Mouse (Mus musculus): ENCODE results near the gene Sorcs2. TPM values are rescaled to one million over a fixed set of nuclear protein-coding genes. Genes with fewer than 3 reads are reported as not detected.

Gene Sorcs2
- total and polyA plus RNA-seq, 3 experiments, result 0.42 to 1.6 (median 0.46) TPM

GRCm38 (mm10) chr5:36293109-36293900, 104.6 kb downstream of the Sorcs2 start:
- Histone ChIP-seq H3K4me3 (replicated peaks in 1 of 3; ENCODE audit: low read depth in 2 of 3, low read length in 2 of 3, poor library complexity in 1 of 3) (no peak overlapping the region), H3K9ac (ENCODE audit: insufficient read depth, low read depth) (no peak overlapping the region), H3K4me1 (ENCODE audit: control insufficient read depth in 1 of 2, insufficient read depth in 2 of 2) (no peaks in the 10 kb centered on the region), H3K79me2 (replicated peaks; ENCODE audit: control insufficient read depth, extremely low read depth, insufficient read depth, poor library complexity, severe bottlenecking) (no peaks in the 10 kb centered on the region), H3K36me3 (replicated peaks in 1 of 2; ENCODE audit: control insufficient read depth in 1 of 2, insufficient read depth in 1 of 2, low read length in 1 of 2) (no peaks in the 10 kb centered on the region), H3K4me2 (ENCODE audit: insufficient read depth, low read depth, poor library complexity, severe bottlenecking) (no peak overlapping the region), H3K9me3 (replicated peaks; ENCODE audit: low read length) (no peaks in the 10 kb centered on the region), H3K27ac (ENCODE audit: insufficient read depth, low read depth) (no peak overlapping the region), H3K27me3 (replicated peaks) (peaks cover 94% of the 10 kb centered on the region)
- DNase-seq (ENCODE audit: extremely low read depth), result no peak
- TF ChIP-seq JUND (conservative IDR thresholded peaks at IDR 0.05; ENCODE audit: low read depth, low read length), result no peak
- TF ChIP-seq ZMIZ1 (IDR thresholded peaks at IDR 0.05; ENCODE audit: low read depth, low read length), result no peak
- TF ChIP-seq CHD2 (IDR thresholded peaks at IDR 0.05; ENCODE audit: low read length), result no peak
- no peak for TF ChIP-seq GABPA (IDR thresholded peaks at IDR 0.05; ENCODE audit: insufficient replicate concordance, low read depth, low read length)
- TF ChIP-seq MEF2A (IDR thresholded peaks at IDR 0.05; ENCODE audit: borderline replicate concordance, low read depth, low read length), result no peak
- TF ChIP-seq USF2 (conservative IDR thresholded peaks at IDR 0.05; ENCODE audit: low read depth, low read length), result no peak
- TF ChIP-seq EP300 (IDR thresholded peaks at IDR 0.05; ENCODE audit: low read length), result no peak
- no peak for TF ChIP-seq ZNF384 (IDR thresholded peaks at IDR 0.05; ENCODE audit: low read depth, low read length)
- TF ChIP-seq POLR2AphosphoS2 (IDR thresholded peaks at IDR 0.05; ENCODE audit: low read depth, low read length), result no peak
- in situ Hi-C loops (cut with MboI; ENCODE audit: low pct_ligation_motif_present, low pct_unique_long_range_greater_than_20kb, low sequenced_read_pairs) (no loop called here), dilution Hi-C loops (cut with MboI; ENCODE audit: extremely low pct_ligation_motif_present, extremely low pct_unique_long_range_greater_than_20kb, low sequenced_read_pairs) (no loop called here)

GRCm38 (mm10) chr5:36292321-36292720, 105.6 kb downstream of the Sorcs2 start:
- in situ Hi-C loops (cut with MboI; ENCODE audit: low pct_ligation_motif_present, low pct_unique_long_range_greater_than_20kb, low sequenced_read_pairs), result no loop called here
- peaks cover 93% of the 10 kb centered on the region for H3K27me3 ChIP-seq (replicated peaks)
- no peak overlapping the region for H3K27ac ChIP-seq (ENCODE audit: insufficient read depth, low read depth)
- H3K79me2 ChIP-seq (replicated peaks; ENCODE audit: control insufficient read depth, extremely low read depth, insufficient read depth, poor library complexity, severe bottlenecking), result no peaks in the 10 kb centered on the region
- no peak for DNase-seq (ENCODE audit: extremely low read depth)
- H3K4me3 ChIP-seq (replicated peaks in 1 of 3; ENCODE audit: low read depth in 2 of 3, low read length in 2 of 3, poor library complexity in 1 of 3), result no peak overlapping the region
- dilution Hi-C loops (cut with MboI; ENCODE audit: extremely low pct_ligation_motif_present, extremely low pct_unique_long_range_greater_than_20kb, low sequenced_read_pairs), result no loop called here
- no peaks in the 10 kb centered on the region for H3K4me1 ChIP-seq (ENCODE audit: control insufficient read depth in 1 of 2, insufficient read depth in 2 of 2)
- TF ChIP-seq ZNF384 (IDR thresholded peaks at IDR 0.05; ENCODE audit: low read depth, low read length), result no peak
- no peak for TF ChIP-seq MAFK (IDR thresholded peaks at IDR 0.05; ENCODE audit: insufficient replicate concordance, low read length)
- no peaks in the 10 kb centered on the region for H3K9me3 ChIP-seq (replicated peaks; ENCODE audit: low read length)
- no peaks in the 10 kb centered on the region for H3K36me3 ChIP-seq (replicated peaks in 1 of 2; ENCODE audit: control insufficient read depth in 1 of 2, insufficient read depth in 1 of 2, low read length in 1 of 2)
- H3K9ac ChIP-seq (ENCODE audit: insufficient read depth, low read depth), result no peak overlapping the region
- no peak overlapping the region for H3K4me2 ChIP-seq (ENCODE audit: insufficient read depth, low read depth, poor library complexity, severe bottlenecking)

- in situ Hi-C loops (cut with MboI; ENCODE audit: low pct_ligation_motif_present, low pct_unique_long_range_greater_than_20kb, low sequenced_read_pairs) (no loop called here), dilution Hi-C loops (cut with MboI; ENCODE audit: extremely low pct_ligation_motif_present, extremely low pct_unique_long_range_greater_than_20kb, low sequenced_read_pairs) (no loop called here)
- H3K9ac ChIP-seq (ENCODE audit: insufficient read depth, low read depth), result no peak overlapping the region
- H3K4me3 ChIP-seq (replicated peaks in 1 of 3; ENCODE audit: low read depth in 2 of 3, low read length in 2 of 3, poor library complexity in 1 of 3), result no peak overlapping the region
- TF ChIP-seq SMC3 (IDR thresholded peaks at IDR 0.05; ENCODE audit: low read depth, low read length) (peak; percentile 67), UBTF (IDR thresholded peaks at IDR 0.05; ENCODE audit: low read depth, low read length) (no peak), E2F4 (IDR thresholded peaks at IDR 0.05; ENCODE audit: insufficient replicate concordance, low read depth, low read length) (no peak), PAX5 (IDR thresholded peaks at IDR 0.05; ENCODE audit: low read length) (no peak), JUN (IDR thresholded peaks at IDR 0.05; ENCODE audit: insufficient read depth, low read depth, low read length) (no peak), BHLHE40 (IDR thresholded peaks at IDR 0.05; ENCODE audit: low read depth, low read length) (no peak), ZKSCAN1 (IDR thresholded peaks at IDR 0.05; ENCODE audit: borderline replicate concordance, low read depth, low read length) (no peak), ELF1 (IDR thresholded peaks at IDR 0.05; ENCODE audit: low read depth, low read length) (no peak), JUND (conservative IDR thresholded peaks at IDR 0.05; ENCODE audit: low read depth, low read length) (no peak), MAZ (IDR thresholded peaks at IDR 0.05; ENCODE audit: low read depth, low read length) (no peak), RAD21 (IDR thresholded peaks at IDR 0.05; ENCODE audit: low read depth, low read length) (peak; percentile 48), CTCF (conservative IDR thresholded peaks at IDR 0.05 in 1 of 2, IDR thresholded peaks at IDR 0.05 in 1 of 2; ENCODE audit: low read depth in 2 of 2, low read length in 2 of 2) (peak; percentile 9 to 73; a peak in 2 of 4 replicates)
- H3K4me2 ChIP-seq (ENCODE audit: insufficient read depth, low read depth, poor library complexity, severe bottlenecking), result no peak overlapping the region
- no peaks in the 10 kb centered on the region for H3K4me1 ChIP-seq (ENCODE audit: control insufficient read depth in 1 of 2, insufficient read depth in 2 of 2)
- H3K27ac ChIP-seq (ENCODE audit: insufficient read depth, low read depth), result no peak overlapping the region
- no peaks in the 10 kb centered on the region for H3K79me2 ChIP-seq (replicated peaks; ENCODE audit: control insufficient read depth, extremely low read depth, insufficient read depth, poor library complexity, severe bottlenecking)
- H3K36me3 ChIP-seq (replicated peaks in 1 of 2; ENCODE audit: control insufficient read depth in 1 of 2, insufficient read depth in 1 of 2, low read length in 1 of 2), result no peaks in the 10 kb centered on the region
- DNase-seq (ENCODE audit: extremely low read depth), result peak; percentile 35
- no peaks in the 10 kb centered on the region for H3K9me3 ChIP-seq (replicated peaks; ENCODE audit: low read length)
- peaks cover 94% of the 10 kb centered on the region for H3K27me3 ChIP-seq (replicated peaks)
Observed at GRCm38 (mm10) chr5:36291191-36291590, 106.7 kb downstream of the Sorcs2 start.

All from CH12.LX (cell line).